Mouse (Mus musculus) liver, embryonic 11.5 days (tissue): ENCODE measurements at regions not wholly inside any gene's neighbourhood (a gene's known extent, or its start where the extent isn't known, plus 50 kb on each side); places are given as distances from the start of the nearest gene placed in this dataset.

Experiments used
- ATAC-seq: fragments of 200-750 bp; cut with Nextera tagmentation; replicated peaks from 2 replicates; pipeline ENCODE4 v1.8.0; 2017; ENCODE audit warnings: moderate number of reproducible peaks, mild to moderate bottlenecking, moderate TSS enrichment, moderate library complexity; ENCODE audit not compliant: low FRiP score
- DNase-seq: peaks from one replicate; pipeline ENCODE4 v3.0.0-alpha.2; 2017; ENCODE audit warnings: low spot score
- H3K27ac ChIP-seq: fragments of 300-500 bp; sonication (generic); 2 replicates; pipeline ENCODE4 v1.5.1; 2014; ENCODE audit warnings: mild to moderate bottlenecking, low read depth, low read length, control low read depth
- H3K27me3 ChIP-seq: fragments of 300-500 bp; sonication (generic); replicated peaks from 2 replicates; pipeline ENCODE4 v1.6.1; 2014; ENCODE audit warnings: low read length, mixed read lengths; ENCODE audit not compliant: control insufficient read depth, insufficient read depth
- H3K36me3 ChIP-seq: fragments of 300-500 bp; sonication (generic); 2 replicates; pipeline ENCODE4 v1.6.1; 2014; ENCODE audit warnings: mild to moderate bottlenecking, low read length, moderate library complexity, mixed read lengths; ENCODE audit not compliant: control insufficient read depth, insufficient read depth
- H3K4me1 ChIP-seq: fragments of 300-500 bp; sonication (generic); replicated peaks from 2 replicates; pipeline ENCODE4 v1.6.1; 2014; ENCODE audit warnings: low read length, mixed read lengths; ENCODE audit not compliant: control insufficient read depth, insufficient read depth
- H3K4me2 ChIP-seq: fragments of 300-500 bp; sonication (generic); 2 replicates; pipeline ENCODE4 v1.6.1; 2014; ENCODE audit warnings: mild to moderate bottlenecking, control low read depth, moderate library complexity
- H3K4me3 ChIP-seq: fragments of 300-500 bp; sonication (generic); 2 replicates; pipeline ENCODE4 v1.5.1; 2014; ENCODE audit warnings: low read depth, low read length, control low read depth
- H3K9ac ChIP-seq: fragments of 300-500 bp; sonication (generic); 2 replicates; pipeline ENCODE4 v1.6.1; 2014; ENCODE audit warnings: low read depth, low read length, control low read depth
- H3K9me3 ChIP-seq: fragments of 300-500 bp; sonication (generic); 2 replicates; pipeline ENCODE4 v1.6.1; 2016; ENCODE audit warnings: low read length, inconsistent platforms, mixed read lengths; ENCODE audit not compliant: control insufficient read depth
- WGBS: fragments of 180-500 bp; shearing (Covaris S2); extraction: QIAGEN DNeasy Blood & Tissue Kit; methylation state at CpG from one replicate; pipeline ENCODE4 v1.1.7; 2014; 5-methylcytosine and 5-hydroxymethylcytosine counted together

DNA sequence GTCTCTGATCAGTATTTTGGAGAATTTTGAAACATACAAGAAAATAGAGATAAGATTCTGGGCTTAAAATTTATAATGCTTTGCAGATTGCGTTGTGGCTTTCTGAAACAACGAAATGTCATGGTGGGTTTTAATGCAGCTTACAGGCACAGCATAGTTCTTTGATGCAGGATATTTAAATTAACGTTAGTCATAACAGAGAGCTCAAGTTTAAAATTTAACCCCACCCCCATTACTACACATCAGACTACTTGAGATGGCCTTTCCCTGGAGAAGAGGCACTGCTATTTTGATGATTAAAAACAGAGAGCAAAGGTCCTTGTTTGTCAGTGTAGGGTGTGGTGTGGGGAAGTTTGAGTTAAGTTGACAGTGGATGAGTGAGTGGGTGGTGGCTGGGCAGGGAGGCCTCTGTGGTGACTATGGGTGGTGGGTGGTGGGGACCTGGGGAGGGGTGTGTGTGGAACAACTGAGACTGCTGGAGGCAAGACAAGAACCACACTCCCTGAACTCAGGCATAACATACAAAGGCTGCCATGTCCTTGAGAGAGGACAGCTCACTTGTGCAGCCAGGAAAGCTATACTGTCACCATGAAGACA lies 283.9 kb downstream of the Cetn3 start:
- ATAC-seq (no peak), DNase-seq (no peak)
- Histone ChIP-seq H3K4me3 (no peak overlapping the region), H3K27ac (no peak overlapping the region), H3K27me3 (no peaks in the 10 kb centered on the region), H3K4me1 (no peaks in the 10 kb centered on the region), H3K9me3 (no peaks in the 10 kb centered on the region), H3K36me3 (no peaks in the 10 kb centered on the region), H3K4me2 (no peak overlapping the region), H3K9ac (no peak overlapping the region)
- 77% methylated on average over 3 of the region's 3 CpGs for WGBS

GRCm38 (mm10) chr13:82072449-82072848 lies 289.6 kb downstream of the Cetn3 start:
- DNase-seq: no peak
- no peaks in the 10 kb centered on the region for H3K27me3 ChIP-seq
- ATAC-seq: no peak
- no peaks in the 10 kb centered on the region for H3K36me3 ChIP-seq
- WGBS: 94% methylated on average over 1 of the region's 1 CpGs
- H3K27ac ChIP-seq: no peak overlapping the region
- H3K4me3 ChIP-seq: no peak overlapping the region
- H3K9ac ChIP-seq: no peak overlapping the region
- no peak overlapping the region for H3K4me2 ChIP-seq
- H3K4me1 ChIP-seq: no peaks in the 10 kb centered on the region
- no peaks in the 10 kb centered on the region for H3K9me3 ChIP-seq

DNA sequence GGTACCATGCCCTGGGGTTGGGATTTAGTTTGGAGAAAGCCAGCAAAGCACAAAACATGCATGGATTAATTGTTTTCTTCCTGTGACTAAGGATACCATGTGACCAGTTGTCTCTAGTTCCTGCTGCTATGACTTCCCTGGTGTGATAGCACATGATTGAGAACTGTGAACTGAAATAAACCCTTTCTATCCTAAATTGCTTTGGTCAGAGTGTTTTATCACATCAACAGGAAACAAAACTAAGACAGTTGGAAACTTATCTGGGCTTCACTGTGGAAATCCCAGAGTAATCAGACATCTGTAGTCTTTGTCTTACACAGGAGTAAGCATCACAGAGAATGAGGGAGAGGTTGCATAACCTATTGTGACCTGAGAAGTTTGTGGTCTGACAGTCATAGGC lies 290.5 kb downstream of the Cetn3 start:
- H3K9me3 ChIP-seq: no peaks in the 10 kb centered on the region
- ATAC-seq (no peak; the same call in 1 of the 2 replicates), DNase-seq (no peak)
- H3K4me3 ChIP-seq: no peak overlapping the region
- no peak overlapping the region for H3K4me2 ChIP-seq
- H3K4me1 ChIP-seq: no peaks in the 10 kb centered on the region
- H3K27ac ChIP-seq: no peak overlapping the region
- H3K36me3 ChIP-seq: no peaks in the 10 kb centered on the region
- no peak overlapping the region for H3K9ac ChIP-seq
- no peaks in the 10 kb centered on the region for H3K27me3 ChIP-seq

DNA sequence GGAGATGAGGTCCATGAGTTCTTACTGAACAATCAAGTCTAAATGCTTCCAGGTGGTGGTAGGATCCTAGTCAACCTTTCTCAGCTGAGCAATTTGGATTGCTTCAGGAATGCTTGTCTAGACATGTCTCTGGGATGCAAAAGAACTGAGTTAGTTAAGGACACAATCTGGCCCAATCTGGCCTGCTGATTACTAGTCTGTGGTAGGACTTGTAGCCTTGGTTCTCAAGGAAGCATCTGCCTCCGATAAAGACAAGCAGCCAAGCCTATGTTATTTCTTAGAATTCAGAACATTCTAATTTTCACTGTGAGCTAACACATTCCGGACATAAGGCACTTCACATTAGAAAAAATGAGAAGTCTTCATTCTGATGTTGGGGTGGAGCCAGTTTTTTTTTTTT lies 298.5 kb downstream of the Cetn3 start:
- Histone ChIP-seq H3K4me3 (no peak overlapping the region), H3K4me1 (no peaks in the 10 kb centered on the region), H3K4me2 (no peak overlapping the region), H3K27me3 (no peaks in the 10 kb centered on the region), H3K9ac (no peak overlapping the region), H3K36me3 (no peaks in the 10 kb centered on the region), H3K9me3 (no peaks in the 10 kb centered on the region), H3K27ac (no peak overlapping the region)
- 78% methylated on average over 2 of the region's 2 CpGs for WGBS
- no peak for DNase-seq
- ATAC-seq: no peak

GRCm38 (mm10) chr13:82087635-82088034 lies 304.8 kb downstream of the Cetn3 start:
- no peak overlapping the region for H3K9ac ChIP-seq
- H3K9me3 ChIP-seq: no peaks in the 10 kb centered on the region
- 71% methylated on average over 3 of the region's 3 CpGs for WGBS
- H3K4me1 ChIP-seq: no peaks in the 10 kb centered on the region
- DNase-seq (no peak), ATAC-seq (no peak)
- H3K4me3 ChIP-seq: no peak overlapping the region
- H3K36me3 ChIP-seq: no peaks in the 10 kb centered on the region
- H3K4me2 ChIP-seq: no peak overlapping the region
- H3K27me3 ChIP-seq: no peaks in the 10 kb centered on the region
- no peak overlapping the region for H3K27ac ChIP-seq

DNA sequence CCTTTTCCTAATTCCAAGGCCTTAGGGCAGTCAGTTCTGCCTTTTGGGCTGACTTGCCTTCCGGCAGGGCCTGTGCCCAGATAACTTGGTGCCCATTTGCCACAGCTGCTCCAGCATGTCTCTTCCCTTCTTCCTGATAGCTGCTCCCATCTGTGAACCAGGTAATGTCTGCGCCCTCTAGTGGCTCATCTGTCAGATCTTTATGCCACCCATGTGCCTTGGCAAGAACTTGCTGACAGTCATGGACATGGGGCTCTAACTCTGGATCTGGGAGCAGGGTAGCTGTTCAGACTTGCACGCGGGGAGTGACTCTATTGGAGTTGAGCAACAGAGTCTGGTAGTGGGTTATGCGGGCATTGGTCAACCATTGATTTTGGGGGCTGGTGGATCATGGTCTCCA lies 309.3 kb downstream of the Cetn3 start:
- Histone ChIP-seq H3K27ac (no peak overlapping the region), H3K9me3 (no peaks in the 10 kb centered on the region), H3K4me1 (no peaks in the 10 kb centered on the region), H3K9ac (no peak overlapping the region), H3K4me3 (no peak overlapping the region), H3K27me3 (no peaks in the 10 kb centered on the region), H3K36me3 (no peaks in the 10 kb centered on the region), H3K4me2 (no peak overlapping the region)
- 76% methylated on average over 5 of the region's 5 CpGs for WGBS
- DNase-seq (no peak), ATAC-seq (no peak; the same call in 1 of the 2 replicates)

DNA sequence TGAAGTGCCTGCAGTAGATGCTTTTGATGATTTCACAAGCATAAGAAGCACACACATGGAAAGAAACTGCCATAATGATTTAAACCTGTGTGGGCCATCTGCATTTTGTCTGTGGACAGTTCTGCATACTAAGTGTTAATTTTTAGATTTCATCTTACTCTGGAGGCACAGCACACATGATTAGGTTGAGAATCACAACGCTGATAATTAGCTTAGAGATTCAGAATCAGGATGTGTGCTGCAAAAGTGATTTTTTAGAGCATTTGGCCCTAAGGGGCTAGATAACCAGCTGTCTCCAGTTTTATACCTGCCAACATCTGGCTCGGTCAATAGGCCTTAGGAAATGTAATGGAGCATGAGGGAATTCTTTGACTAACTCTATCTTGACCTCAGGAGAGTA lies 323.2 kb downstream of the Cetn3 start:
- DNase-seq (no peak), ATAC-seq (no peak)
- no peak overlapping the region for H3K9ac ChIP-seq
- WGBS: 64% methylated on average over 2 of the region's 2 CpGs
- no peak overlapping the region for H3K4me2 ChIP-seq
- no peak overlapping the region for H3K4me3 ChIP-seq
- H3K9me3 ChIP-seq: no peaks in the 10 kb centered on the region
- no peaks in the 10 kb centered on the region for H3K36me3 ChIP-seq
- no peaks in the 10 kb centered on the region for H3K4me1 ChIP-seq
- H3K27me3 ChIP-seq: no peaks in the 10 kb centered on the region
- H3K27ac ChIP-seq: no peak overlapping the region

DNA sequence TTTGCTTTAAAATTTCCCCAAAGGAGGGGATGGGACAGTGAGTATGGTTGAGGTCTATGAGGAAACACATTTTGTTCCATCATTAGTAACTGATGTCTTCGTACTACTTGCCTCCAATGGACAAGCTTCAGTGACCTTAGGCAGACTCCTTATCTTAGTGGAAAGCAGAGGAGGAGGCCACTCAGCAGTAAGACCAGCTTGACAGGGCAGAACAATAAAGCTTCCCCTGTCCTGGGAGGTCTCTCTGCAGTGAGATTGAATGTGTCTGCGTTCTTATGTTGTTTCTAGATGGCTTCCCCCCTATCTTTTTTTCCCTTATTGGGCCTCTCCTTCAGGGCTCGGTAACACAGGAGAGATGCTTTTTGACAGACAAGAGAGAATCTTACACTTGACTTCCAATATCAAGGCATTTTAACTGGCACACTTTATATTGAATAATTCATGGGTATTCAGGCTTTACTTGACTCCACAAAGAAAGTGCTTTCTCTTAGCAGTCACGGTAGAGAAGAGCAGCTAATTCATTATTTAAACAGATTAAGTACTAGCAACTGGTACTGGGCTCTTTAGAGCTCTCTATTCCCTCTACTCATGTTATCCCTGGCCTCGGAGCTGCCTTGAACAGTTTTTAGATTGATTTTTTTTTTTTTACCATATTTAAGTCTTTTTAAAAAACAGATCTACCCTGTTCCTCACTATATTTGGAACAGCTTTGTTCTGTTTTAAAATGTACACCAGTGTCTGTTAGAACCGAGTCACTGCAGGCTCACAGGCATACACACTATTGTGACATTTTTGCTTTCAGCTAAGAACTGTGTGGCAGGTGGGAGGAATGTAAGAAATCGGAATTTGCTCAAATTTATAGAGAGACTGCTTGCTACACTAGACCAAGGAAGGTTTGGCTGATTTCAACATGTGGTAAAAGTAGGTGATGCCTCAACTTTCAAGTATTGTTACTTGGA lies 347.2 kb downstream of the Cetn3 start:
- DNase-seq (no peak), ATAC-seq (no peak)
- no peaks in the 10 kb centered on the region for H3K27me3 ChIP-seq
- WGBS: 59% methylated on average over 7 of the region's 7 CpGs
- H3K4me3 ChIP-seq: no peak overlapping the region
- H3K27ac ChIP-seq: no peak overlapping the region
- H3K36me3 ChIP-seq: no peaks in the 10 kb centered on the region
- H3K9ac ChIP-seq: no peak overlapping the region
- no peak overlapping the region for H3K4me2 ChIP-seq
- no peaks in the 10 kb centered on the region for H3K9me3 ChIP-seq
- H3K4me1 ChIP-seq: no peaks in the 10 kb centered on the region
